Mouse (Mus musculus) lung, adult 2 months (tissue): ENCODE measurements around the gene Thap4.

Source experiments
- CTCF ChIP-seq: fragments of 200-500 bp; IDR thresholded peaks from 2 replicates; pipeline ENCODE4 v1.5.1; 2011; ENCODE audit warnings: mild to moderate bottlenecking, low read length, control low read depth; ENCODE audit not compliant: insufficient read depth
- POLR2A ChIP-seq: fragments of 200-500 bp; IDR thresholded peaks from 2 replicates; pipeline ENCODE4 v1.6.1; 2011; ENCODE audit warnings: low read depth, mild to moderate bottlenecking, control low read depth, low read length, borderline replicate concordance; ENCODE audit errors: extremely low read depth

GRCm38 (mm10) chr1:93678386-93678785 is 76.3 kb downstream of the Thap4 start:
- no peak for TF ChIP-seq CTCF
- no peak for TF ChIP-seq POLR2A
